Mouse (Mus musculus): ENCODE data around the gene Uck2.

DNA sequence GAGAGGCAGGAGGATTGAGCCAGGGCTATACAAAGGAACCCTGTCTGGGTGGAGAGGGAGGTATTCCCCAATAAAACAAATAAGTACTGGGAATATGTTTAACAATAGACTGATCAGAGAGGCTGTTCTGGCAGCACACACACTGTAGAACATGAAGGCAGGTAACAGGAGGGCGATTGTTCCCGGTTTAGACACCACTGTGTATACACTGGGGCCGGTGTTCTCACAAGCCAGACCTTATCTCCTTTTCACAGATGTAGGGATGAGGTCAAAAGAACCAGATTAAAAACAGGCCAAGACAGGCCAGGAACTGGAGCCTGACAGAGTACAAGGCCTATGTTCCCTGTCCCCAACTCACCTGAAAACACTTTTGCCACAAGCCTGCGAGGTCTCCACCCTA, 13.8 kb downstream of the Uck2 start:
- TF ChIP-seq CTCF (conservative IDR thresholded peaks at IDR 0.05; ENCODE audit: insufficient read depth, insufficient read length, low read depth, low read length) = no peak
- TF ChIP-seq POLR2A (IDR thresholded peaks at IDR 0.05; ENCODE audit: low read depth, low read length) = no peak

Measured in kidney, adult 2 months (tissue).